Mouse (Mus musculus): ENCODE data around the gene Sez6l.

DNA sequence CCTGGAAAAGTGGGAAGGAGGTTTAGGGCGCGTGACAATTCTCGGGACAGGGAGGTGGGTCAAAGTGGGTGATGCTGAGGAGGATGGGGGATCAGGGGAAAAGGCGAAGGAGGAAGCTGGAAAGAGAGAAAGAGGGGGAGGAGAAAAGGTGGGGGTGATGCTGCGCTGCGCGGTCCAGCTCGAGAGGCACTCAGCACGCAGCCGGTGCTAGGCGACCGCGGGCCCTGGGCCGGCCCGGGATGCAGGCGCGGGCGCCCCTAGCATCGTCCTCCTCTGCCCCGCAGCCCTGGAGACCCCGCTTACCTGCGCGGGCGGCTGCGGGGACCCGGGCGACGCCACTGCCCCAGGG is 182.6 kb downstream of the Sez6l start:
- no peak for TF ChIP-seq CTCF (conservative IDR thresholded peaks at IDR 0.05; ENCODE audit: low read length)
- no peak for TF ChIP-seq POU5F1 (IDR thresholded peaks at IDR 0.05; ENCODE audit: borderline replicate concordance, low read length)
